Mouse (Mus musculus) MEL (cell line): Measurements from ENCODE around the gene Nampt. TPM values are rescaled to one million over a fixed set of nuclear protein-coding genes. Genes with fewer than 3 reads are reported as not detected.

ENCODE experiments used
- DNase-seq: peaks from one replicate; pipeline ENCODE4 v3.0.0; 2011; ENCODE audit warnings: low read depth, low spot score
- H3K27ac ChIP-seq: 2 replicates; pipeline ENCODE4 v1.5.1; 2012; ENCODE audit warnings: low read depth, mild to moderate bottlenecking, control low read depth, low read length, moderate library complexity; ENCODE audit not compliant: control insufficient read depth
- H3K27me3 ChIP-seq, 2 experiments: fragments of 150-350 bp in 1 of 2; sonication (generic) in 1 of 2; 2 replicates each; pipeline ENCODE4 v1.6.1; 2012; ENCODE audit warnings: low read length in 2 of 2, mild to moderate bottlenecking in 2 of 2, improper control_type of control experiment in 1 of 2, moderate library complexity in 1 of 2; ENCODE audit not compliant: insufficient read depth in 2 of 2, control insufficient read depth in 1 of 2
- H3K36me3 ChIP-seq, 2 experiments: 2 replicates each; pipeline ENCODE4 v1.6.1; 2012 to 2014; ENCODE audit warnings: low read length in 2 of 2, improper control_type of control experiment in 1 of 2, inconsistent platforms in 1 of 2, mild to moderate bottlenecking in 1 of 2; ENCODE audit not compliant: insufficient read depth in 2 of 2, control insufficient read depth in 1 of 2
- H3K4me1 ChIP-seq, 2 experiments: fragments of 150-350 bp in 1 of 2; sonication (generic) in 1 of 2; 2 replicates each; pipeline ENCODE4 v1.6.1; 2012; ENCODE audit warnings: low read length in 2 of 2, improper control_type of control experiment in 1 of 2, mild to moderate bottlenecking in 1 of 2; ENCODE audit not compliant: insufficient read depth in 2 of 2, control insufficient read depth in 1 of 2
- H3K4me3 ChIP-seq, 2 experiments: fragments of 150-350 bp in 1 of 2; sonication (generic) in 1 of 2; 2 replicates each; pipeline ENCODE4 v1.5.1; 2012; ENCODE audit warnings: low read depth in 2 of 2, low read length in 2 of 2, mild to moderate bottlenecking in 2 of 2, moderate library complexity in 2 of 2, control low read depth in 1 of 2, improper control_type of control experiment in 1 of 2; ENCODE audit not compliant: control insufficient read depth in 1 of 2, insufficient read depth in 1 of 2
- H3K79me2 ChIP-seq: 2 replicates; pipeline ENCODE4 v1.6.1; 2012; ENCODE audit warnings: mild to moderate bottlenecking, low read length, moderate library complexity; ENCODE audit not compliant: control insufficient read depth, poor library complexity, insufficient read depth
- H3K9ac ChIP-seq: 2 replicates; pipeline ENCODE4 v1.6.1; 2012; ENCODE audit warnings: low read depth, mild to moderate bottlenecking, control low read depth, low read length, moderate library complexity; ENCODE audit not compliant: control insufficient read depth, poor library complexity, severe bottlenecking
- H3K9me3 ChIP-seq: fragments of 150-350 bp; sonication (generic); replicated peaks from 2 replicates; pipeline ENCODE4 v1.6.1; 2012; ENCODE audit warnings: mild to moderate bottlenecking, low read length, improper control_type of control experiment, moderate library complexity; ENCODE audit not compliant: insufficient read depth
- BHLHE40 ChIP-seq: IDR thresholded peaks from 2 replicates; pipeline ENCODE4 v1.6.1; 2012; ENCODE audit warnings: low read depth, mild to moderate bottlenecking, inconsistent platforms, low read length, improper control_type of control experiment, borderline replicate concordance
- CHD2 ChIP-seq: IDR thresholded peaks from 2 replicates; pipeline ENCODE4 v1.6.1; 2011; ENCODE audit warnings: low read length, improper control_type of control experiment
- CTCF ChIP-seq, 3 experiments: IDR thresholded peaks in 2 of 3; conservative IDR thresholded peaks in 1 of 3; 2 replicates each; pipeline ENCODE4 v1.5.1; 2011 to 2012; ENCODE audit warnings: low read length in 3 of 3, low read depth in 2 of 3, mild to moderate bottlenecking in 2 of 3, improper control_type of control experiment in 1 of 3, inconsistent platforms in 1 of 3, mixed read lengths in 1 of 3, moderate library complexity in 1 of 3; ENCODE audit not compliant: control insufficient read depth in 1 of 3, insufficient read depth in 1 of 3, poor library complexity in 1 of 3, severe bottlenecking in 1 of 3
- E2F4 ChIP-seq: IDR thresholded peaks from 2 replicates; pipeline ENCODE4 v1.6.1; 2011; ENCODE audit warnings: low read depth, low read length, improper control_type of control experiment, borderline replicate concordance
- ELF1 ChIP-seq: IDR thresholded peaks from 2 replicates; pipeline ENCODE4 v1.6.1; 2014; ENCODE audit warnings: low read depth, mild to moderate bottlenecking, inconsistent platforms, low read length, improper control_type of control experiment, moderate library complexity
- GABPA ChIP-seq: IDR thresholded peaks from 2 replicates; pipeline ENCODE4 v1.6.1; 2012; ENCODE audit warnings: low read depth, mild to moderate bottlenecking, inconsistent platforms, low read length, improper control_type of control experiment, moderate library complexity
- GATA1 ChIP-seq: IDR thresholded peaks from 2 replicates; pipeline ENCODE4 v1.6.1; 2011; ENCODE audit warnings: low read depth, low read length, improper control_type of control experiment
- HCFC1 ChIP-seq: IDR thresholded peaks from 2 replicates; pipeline ENCODE4 v1.6.1; 2012; ENCODE audit warnings: low read depth, mild to moderate bottlenecking, inconsistent platforms, low read length, improper control_type of control experiment, moderate library complexity
- JUND ChIP-seq: IDR thresholded peaks from 2 replicates; pipeline ENCODE4 v1.6.1; 2011; ENCODE audit warnings: low read depth, mild to moderate bottlenecking, improper control_type of control experiment, low read length
- KAT2A ChIP-seq: conservative IDR thresholded peaks from 2 replicates; pipeline ENCODE4 v1.6.1; 2012; ENCODE audit warnings: low read depth, low read length, improper control_type of control experiment, inconsistent platforms
- MAFK ChIP-seq: IDR thresholded peaks from 2 replicates; pipeline ENCODE4 v1.6.1; 2011; ENCODE audit warnings: low read depth, mild to moderate bottlenecking, low read length, improper control_type of control experiment, borderline replicate concordance
- MAX ChIP-seq: IDR thresholded peaks from 2 replicates; pipeline ENCODE4 v1.6.1; 2011; ENCODE audit warnings: low read length, improper control_type of control experiment
- MAZ ChIP-seq: IDR thresholded peaks from 2 replicates; pipeline ENCODE4 v1.6.1; 2012; ENCODE audit warnings: low read depth, mild to moderate bottlenecking, inconsistent platforms, low read length, improper control_type of control experiment
- MEF2A ChIP-seq: IDR thresholded peaks from 2 replicates; pipeline ENCODE4 v1.6.1; 2014; ENCODE audit warnings: low read depth, mild to moderate bottlenecking, inconsistent platforms, low read length, improper control_type of control experiment; ENCODE audit not compliant: poor library complexity, insufficient replicate concordance, severe bottlenecking; ENCODE audit errors: extremely low read depth
- MYB ChIP-seq: IDR thresholded peaks from 2 replicates; pipeline ENCODE4 v1.6.1; 2011; ENCODE audit warnings: mild to moderate bottlenecking, low read depth, low read length, improper control_type of control experiment
- MYC ChIP-seq: IDR thresholded peaks from 2 replicates; pipeline ENCODE4 v1.6.1; 2011; ENCODE audit warnings: low read depth, mild to moderate bottlenecking, low read length, improper control_type of control experiment, moderate library complexity
- NELFE ChIP-seq: IDR thresholded peaks from 2 replicates; pipeline ENCODE4 v1.6.1; 2011; ENCODE audit warnings: low read depth, low read length, improper control_type of control experiment
- NRF1 ChIP-seq: IDR thresholded peaks from 2 replicates; pipeline ENCODE4 v1.6.1; 2014; ENCODE audit warnings: low read depth, mild to moderate bottlenecking, inconsistent platforms, low read length, improper control_type of control experiment, moderate library complexity; ENCODE audit not compliant: poor library complexity, insufficient read depth, severe bottlenecking
- POLR2AphosphoS2 ChIP-seq: IDR thresholded peaks from 2 replicates; pipeline ENCODE4 v1.6.1; 2011; ENCODE audit warnings: low read length, improper control_type of control experiment
- POLR2AphosphoS5 ChIP-seq: IDR thresholded peaks from 2 replicates; pipeline ENCODE4 v1.6.1; 2012; ENCODE audit warnings: low read depth, borderline replicate concordance, mild to moderate bottlenecking, inconsistent platforms, low read length, moderate library complexity, mixed read lengths
- SIN3A ChIP-seq: IDR thresholded peaks from 2 replicates; pipeline ENCODE4 v1.6.1; 2012; ENCODE audit warnings: low read length, improper control_type of control experiment, inconsistent platforms
- SMC3 ChIP-seq: IDR thresholded peaks from 2 replicates; pipeline ENCODE4 v1.6.1; 2011; ENCODE audit warnings: low read depth, low read length, improper control_type of control experiment
- TAL1 ChIP-seq: IDR thresholded peaks from 2 replicates; pipeline ENCODE4 v1.6.1; 2012; ENCODE audit warnings: mild to moderate bottlenecking, inconsistent platforms, low read length, moderate library complexity, mixed read lengths
- TCF12 ChIP-seq: IDR thresholded peaks from 2 replicates; pipeline ENCODE4 v1.6.1; 2014; ENCODE audit warnings: low read depth, mild to moderate bottlenecking, inconsistent platforms, low read length, improper control_type of control experiment, moderate library complexity
- UBTF ChIP-seq: IDR thresholded peaks from 2 replicates; pipeline ENCODE4 v1.6.1; 2012; ENCODE audit warnings: low read depth, mild to moderate bottlenecking, inconsistent platforms, low read length, improper control_type of control experiment, moderate library complexity, borderline replicate concordance; ENCODE audit not compliant: insufficient read depth
- USF1 ChIP-seq: IDR thresholded peaks from 2 replicates; pipeline ENCODE4 v1.6.1; 2014; ENCODE audit warnings: low read depth, mild to moderate bottlenecking, inconsistent platforms, low read length, improper control_type of control experiment, moderate library complexity
- USF2 ChIP-seq, 2 experiments: IDR thresholded peaks; 2 replicates each; pipeline ENCODE4 v1.6.1; 2011 to 2012; ENCODE audit warnings: improper control_type of control experiment in 2 of 2, low read length in 2 of 2, borderline replicate concordance in 1 of 2, inconsistent platforms in 1 of 2, low read depth in 1 of 2, mild to moderate bottlenecking in 1 of 2; ENCODE audit not compliant: insufficient read depth in 1 of 2
- ZC3H11A ChIP-seq: IDR thresholded peaks from 2 replicates; pipeline ENCODE4 v1.6.1; 2012; ENCODE audit warnings: low read depth, mild to moderate bottlenecking, inconsistent platforms, low read length, improper control_type of control experiment
- ZKSCAN1 ChIP-seq: IDR thresholded peaks from 2 replicates; pipeline ENCODE4 v1.6.1; 2012; ENCODE audit warnings: low read depth, mild to moderate bottlenecking, inconsistent platforms, low read length, improper control_type of control experiment, moderate library complexity
- ZMIZ1 ChIP-seq: IDR thresholded peaks from 2 replicates; pipeline ENCODE4 v1.6.1; 2012; ENCODE audit warnings: low read depth, mild to moderate bottlenecking, inconsistent platforms, low read length, improper control_type of control experiment, moderate library complexity
- ZNF384 ChIP-seq: IDR thresholded peaks from 2 replicates; pipeline ENCODE4 v1.6.1; 2012; ENCODE audit warnings: low read depth, mild to moderate bottlenecking, inconsistent platforms, low read length, improper control_type of control experiment
- polyA plus RNA-seq, 2 experiments: library from polyadenylated mRNA; stranded (reverse) in 1 of 2; unstranded in 1 of 2; fragments of >175 nt in 1 of 2; fragments of >200 nt in 1 of 2; gene quantifications; 2 replicates each; pipeline versions ENCODE4 v1.2.1 to v1.2.4; 2012; ENCODE audit warnings: low replicate concordance in 2 of 2, low read depth in 1 of 2; ENCODE audit not compliant: insufficient read length in 2 of 2, insufficient read depth in 1 of 2, missing spikeins in 1 of 2
- total RNA-seq: library from RNA; depleted of rRNA; stranded (reverse); fragments of 300-350 nt; gene quantifications from 2 replicates; pipeline ENCODE4 v1.2.3, GENCODE M21; 2012

The Nampt gene
- total and polyA plus RNA-seq, 3 experiments: 23.0 to 74.6 (median 40.9) TPM

DNA sequence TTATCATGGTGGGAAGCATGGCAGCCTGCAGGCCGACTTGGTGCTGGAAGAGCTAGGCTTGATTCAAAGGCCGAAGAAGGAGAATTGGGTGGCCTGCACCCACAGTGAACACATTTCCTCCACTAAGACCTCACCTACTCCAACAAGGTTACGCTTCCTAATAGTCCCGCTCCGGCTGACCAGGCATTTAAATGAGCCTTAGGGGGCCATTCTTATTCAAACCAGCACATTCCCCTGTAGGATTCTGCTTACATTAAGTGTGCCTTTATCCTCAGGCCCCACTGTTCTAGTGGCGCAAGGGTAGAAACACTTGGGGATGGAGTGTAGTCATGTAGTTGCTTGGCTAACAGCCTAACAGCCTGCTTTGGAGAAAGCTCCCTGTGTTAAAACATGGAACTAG is 5.2 kb downstream of the Nampt start:
- peaks cover 2 to 5% of the 10 kb centered on the region in 2 experiments for H3K4me1 ChIP-seq
- H3K4me3 ChIP-seq: no peak overlapping the region
- no peaks in the 10 kb centered on the region for H3K9me3 ChIP-seq
- H3K9ac ChIP-seq: no peak overlapping the region
- peaks cover 30% of the 10 kb centered on the region for H3K79me2 ChIP-seq
- no peak for DNase-seq
- no peaks in the 10 kb centered on the region for H3K27me3 ChIP-seq
- H3K36me3 ChIP-seq: peaks cover 4 to 6% of the 10 kb centered on the region in 2 experiments; a peak in 3 of 4 replicates
- TF ChIP-seq ZNF384 (no peak), ZC3H11A (no peak), GABPA (no peak), UBTF (no peak), BHLHE40 (no peak)
- no peak overlapping the region for H3K27ac ChIP-seq

DNA sequence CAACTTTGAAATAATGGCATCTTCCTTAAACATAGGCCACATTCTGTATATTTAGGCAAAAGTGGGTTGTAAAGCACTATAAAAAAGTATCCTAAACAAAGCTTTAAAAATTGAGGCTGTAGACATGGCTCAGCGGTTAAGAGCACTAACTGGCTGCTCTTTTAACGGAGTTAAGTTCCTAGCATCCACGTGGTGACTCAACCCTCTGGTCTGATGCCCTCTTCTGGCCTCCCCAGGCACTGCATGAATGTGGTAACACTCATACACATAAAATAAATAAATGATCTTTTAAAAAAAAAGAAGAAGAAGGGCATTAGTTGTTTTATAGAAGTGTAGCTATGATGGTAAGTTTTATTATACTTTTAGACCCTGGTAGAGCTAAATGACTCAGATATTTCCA is 7.6 kb downstream of the Nampt start:
- peak; percentile 75 for DNase-seq
- H3K4me3 ChIP-seq: no peak overlapping the region
- H3K27ac ChIP-seq: no peak overlapping the region
- H3K27me3 ChIP-seq: no peaks in the 10 kb centered on the region
- H3K9ac ChIP-seq: no peak overlapping the region
- no peaks in the 10 kb centered on the region for H3K9me3 ChIP-seq
- peaks cover under 1 to 4% of the 10 kb centered on the region in 2 experiments; a peak in 2 of 4 replicates for H3K4me1 ChIP-seq
- peaks cover 2 to 13% of the 10 kb centered on the region in 2 experiments; a peak in 3 of 4 replicates for H3K36me3 ChIP-seq
- H3K79me2 ChIP-seq: peaks cover 18% of the 10 kb centered on the region
- TF ChIP-seq MAX: peak; percentile 73
- no peak for TF ChIP-seq NELFE
- TF ChIP-seq USF2 (IDR thresholded peaks at IDR 0.05; ENCODE audit: borderline replicate concordance in 1 of 2, insufficient read depth in 1 of 2, low read depth in 1 of 2, low read length in 2 of 2): no peak
- TF ChIP-seq POLR2AphosphoS2: no peak
- no peak for TF ChIP-seq GABPA
- peak; percentile 51 to 70 (median 60) for TF ChIP-seq CTCF (IDR thresholded peaks at IDR 0.05 in 2 of 3, conservative IDR thresholded peaks at IDR 0.05 in 1 of 3; ENCODE audit: control insufficient read depth in 1 of 3, insufficient read depth in 1 of 3, low read depth in 2 of 3, low read length in 3 of 3, poor library complexity in 1 of 3, severe bottlenecking in 1 of 3)
- TF ChIP-seq MYB: no peak
- no peak for TF ChIP-seq HCFC1
- no peak for TF ChIP-seq TCF12
- TF ChIP-seq ZMIZ1: no peak
- TF ChIP-seq TAL1: no peak
- no peak for TF ChIP-seq GATA1
- no peak for TF ChIP-seq ELF1
- TF ChIP-seq NRF1: no peak
- TF ChIP-seq E2F4: no peak
- TF ChIP-seq ZNF384: no peak
- TF ChIP-seq KAT2A: no peak
- no peak for TF ChIP-seq JUND
- peak; percentile 95 for TF ChIP-seq MYC
- TF ChIP-seq BHLHE40: no peak
- peak; percentile 50 for TF ChIP-seq USF1
- TF ChIP-seq SMC3: peak; percentile 58
- no peak for TF ChIP-seq SIN3A
- TF ChIP-seq MEF2A: no peak
- TF ChIP-seq ZKSCAN1: no peak
- TF ChIP-seq UBTF: no peak
- no peak for TF ChIP-seq MAZ
- no peak for TF ChIP-seq POLR2AphosphoS5
- no peak for TF ChIP-seq MAFK
- no peak for TF ChIP-seq CHD2
